Mouse (Mus musculus) gonadal fat pad, adult 2 months (tissue): Measurements from ENCODE around the gene Rnf149. TPM values are rescaled to one million over a fixed set of nuclear protein-coding genes. Genes with fewer than 3 reads are reported as not detected.
A peak's percentile ranks its signal among the peaks of the same experiment; 100 is the strongest.
"Not testable (repeated sequence)": the region's sequence is repeated elsewhere in the genome, so short reads cannot be mapped to it uniquely, and the experiment has no call there.

Source experiments
- DNase-seq: peaks from one replicate; pipeline ENCODE4 v3.0.0-alpha.2; 2012; ENCODE audit warnings: low read depth
- polyA plus RNA-seq: library from polyadenylated mRNA; depleted of rRNA; stranded (reverse); fragments of >200 nt; gene quantifications from 2 replicates; pipeline ENCODE4 v1.2.3, GENCODE M21; 2012; rRNA removed

The Rnf149 gene
- polyA plus RNA-seq = 168 and 308 TPM in 2 replicates

GRCm38 (mm10) chr1:39577253-39577705 lies at the start of gene Rnf149:
TSS of gene Rnf149 (minus strand) at chr1:39577405.
- DNase-seq = no peak

GRCm38 (mm10) chr1:39625491-39625890 lies 48.3 kb upstream of the Rnf149 start:
- DNase-seq = peak; percentile 93

GRCm38 (mm10) chr1:39623729-39624128 lies 46.5 kb upstream of the Rnf149 start:
- no peak for DNase-seq

- no peak for DNase-seq
Measured at GRCm38 (mm10) chr1:39623106-39623505, 45.9 kb upstream of the Rnf149 start.

GRCm38 (mm10) chr1:39618524-39618923 lies 41.3 kb upstream of the Rnf149 start:
- DNase-seq = no peak

GRCm38 (mm10) chr1:39615526-39615925 lies 38.3 kb upstream of the Rnf149 start:
- no peak for DNase-seq

- no peak for DNase-seq
Measured at GRCm38 (mm10) chr1:39614462-39615279, 37.5 kb upstream of the Rnf149 start.

GRCm38 (mm10) chr1:39613061-39613460 lies 35.9 kb upstream of the Rnf149 start:
- DNase-seq = no peak

- DNase-seq = no peak
Measured at GRCm38 (mm10) chr1:39612491-39612890, 35.3 kb upstream of the Rnf149 start.

GRCm38 (mm10) chr1:39608534-39608933 lies 31.3 kb upstream of the Rnf149 start:
- no peak for DNase-seq

GRCm38 (mm10) chr1:39602477-39602876 lies 25.3 kb upstream of the Rnf149 start:
- DNase-seq = no peak

GRCm38 (mm10) chr1:39598726-39599125 lies 21.5 kb upstream of the Rnf149 start:
- DNase-seq = no peak

GRCm38 (mm10) chr1:39597135-39597534 lies 19.9 kb upstream of the Rnf149 start:
- DNase-seq = not testable (repeated sequence)

- no peak for DNase-seq
Measured at GRCm38 (mm10) chr1:39593836-39594235, 16.6 kb upstream of the Rnf149 start.

- DNase-seq = no peak
Measured at GRCm38 (mm10) chr1:39592090-39592489, 14.9 kb upstream of the Rnf149 start.

- not testable (repeated sequence) for DNase-seq
Measured at GRCm38 (mm10) chr1:39591557-39591956, 14.4 kb upstream of the Rnf149 start.

GRCm38 (mm10) chr1:39590193-39590592 lies 13.0 kb upstream of the Rnf149 start:
- DNase-seq = no peak

GRCm38 (mm10) chr1:39585416-39585815 lies 8.2 kb upstream of the Rnf149 start:
- DNase-seq = no peak

- DNase-seq = no peak
Measured at GRCm38 (mm10) chr1:39583173-39583572, 6.0 kb upstream of the Rnf149 start.

GRCm38 (mm10) chr1:39581215-39581614 lies 4.0 kb upstream of the Rnf149 start:
- no peak for DNase-seq

GRCm38 (mm10) chr1:39579139-39579538 lies 1.9 kb upstream of the Rnf149 start:
- DNase-seq = no peak

GRCm38 (mm10) chr1:39578446-39578845 lies 1.2 kb upstream of the Rnf149 start:
- DNase-seq = no peak

- no peak for DNase-seq
Measured at GRCm38 (mm10) chr1:39576431-39577243, 568 bp downstream of the Rnf149 start.
